Mouse (Mus musculus) hindbrain, embryonic 15.5 days (tissue): ENCODE measurements around the gene Bmp7. TPM values are rescaled to one million over a fixed set of nuclear protein-coding genes. Genes with fewer than 3 reads are reported as not detected.

Source experiments
- ATAC-seq: fragments of 200-750 bp; cut with Nextera tagmentation; 2 replicates; pipeline ENCODE4 v1.8.0; 2017; ENCODE audit warnings: low read depth, moderate number of reproducible peaks, moderate TSS enrichment; ENCODE audit not compliant: low FRiP score
- H3K27ac ChIP-seq: fragments of 300-500 bp; sonication (generic); replicated peaks from 2 replicates; pipeline ENCODE4 v1.5.1; 2015; ENCODE audit warnings: mild to moderate bottlenecking, inconsistent platforms
- H3K27me3 ChIP-seq: fragments of 300-500 bp; sonication (generic); 2 replicates; pipeline ENCODE4 v1.6.1; 2015; ENCODE audit warnings: control low read depth, inconsistent platforms
- H3K36me3 ChIP-seq: fragments of 300-500 bp; sonication (generic); 2 replicates; pipeline ENCODE4 v1.6.1; 2015; ENCODE audit warnings: control low read depth, inconsistent platforms
- H3K4me1 ChIP-seq: fragments of 300-500 bp; sonication (generic); replicated peaks from 2 replicates; pipeline ENCODE4 v1.6.1; 2015; ENCODE audit warnings: control low read depth, inconsistent platforms
- H3K4me2 ChIP-seq: fragments of 300-500 bp; sonication (generic); 2 replicates; pipeline ENCODE4 v1.6.1; 2015; ENCODE audit warnings: moderate library complexity, mild to moderate bottlenecking, inconsistent platforms
- H3K4me3 ChIP-seq: fragments of 300-500 bp; sonication (generic); 2 replicates; pipeline ENCODE4 v1.5.1; 2015; ENCODE audit warnings: mild to moderate bottlenecking, inconsistent platforms
- H3K9ac ChIP-seq: fragments of 300-500 bp; sonication (generic); 2 replicates; pipeline ENCODE4 v1.6.1; 2015; ENCODE audit warnings: inconsistent platforms
- H3K9me3 ChIP-seq: fragments of 300-500 bp; sonication (generic); 2 replicates; pipeline ENCODE4 v1.6.1; 2016; ENCODE audit warnings: control low read depth, inconsistent platforms
- WGBS: fragments of 180-500 bp; shearing (Covaris S2); methylation state at CpG from one replicate; pipeline ENCODE4 v1.1.7; 2015; 5-methylcytosine and 5-hydroxymethylcytosine counted together
- polyA plus RNA-seq: library from polyadenylated mRNA; unstranded; fragments of >200 nt; fragmentation: Nextera tagmentation; extraction: Ambion mirVana; gene quantifications from 2 replicates; pipeline ENCODE4 v1.2.1, GENCODE M21; 2015

The Bmp7 gene
- polyA plus RNA-seq, 1 experiment from 2014 or later, result 16.6 TPM

- H3K27ac ChIP-seq, result no peak overlapping the region
- no peaks in the 10 kb centered on the region for H3K27me3 ChIP-seq
- H3K4me2 ChIP-seq, result peak overlapping the region; percentile 40
- H3K4me1 ChIP-seq, result peaks cover 12% of the 10 kb centered on the region
- 79% methylated on average over 19 of the region's 19 CpGs for WGBS
- no peaks in the 10 kb centered on the region for H3K9me3 ChIP-seq
- H3K4me3 ChIP-seq, result no peak overlapping the region
- H3K9ac ChIP-seq, result no peak overlapping the region
- H3K36me3 ChIP-seq, result no peaks in the 10 kb centered on the region
- ATAC-seq, result no peak
These were observed 77.7 kb downstream of the Bmp7 start for GRCm38 (mm10) chr2:172862424-172862823.

GRCm38 (mm10) chr2:172861590-172861989 is 78.5 kb downstream of the Bmp7 start:
- no peaks in the 10 kb centered on the region for H3K27me3 ChIP-seq
- no peak for ATAC-seq
- peaks cover 12% of the 10 kb centered on the region for H3K4me1 ChIP-seq
- no peak overlapping the region for H3K27ac ChIP-seq
- 81% methylated on average over 14 of the region's 14 CpGs for WGBS
- H3K36me3 ChIP-seq, result no peaks in the 10 kb centered on the region
- H3K4me2 ChIP-seq, result no peak overlapping the region
- H3K9me3 ChIP-seq, result no peaks in the 10 kb centered on the region
- H3K9ac ChIP-seq, result no peak overlapping the region
- no peak overlapping the region for H3K4me3 ChIP-seq

GRCm38 (mm10) chr2:172860593-172860992 is 79.5 kb downstream of the Bmp7 start:
- Histone ChIP-seq H3K36me3 (no peaks in the 10 kb centered on the region), H3K9ac (no peak overlapping the region), H3K27me3 (no peaks in the 10 kb centered on the region), H3K27ac (no peak overlapping the region), H3K9me3 (no peaks in the 10 kb centered on the region), H3K4me3 (no peak overlapping the region), H3K4me1 (peaks cover 12% of the 10 kb centered on the region), H3K4me2 (no peak overlapping the region)
- no peak for ATAC-seq
- WGBS, result 91% methylated on average over 8 of the region's 8 CpGs

DNA sequence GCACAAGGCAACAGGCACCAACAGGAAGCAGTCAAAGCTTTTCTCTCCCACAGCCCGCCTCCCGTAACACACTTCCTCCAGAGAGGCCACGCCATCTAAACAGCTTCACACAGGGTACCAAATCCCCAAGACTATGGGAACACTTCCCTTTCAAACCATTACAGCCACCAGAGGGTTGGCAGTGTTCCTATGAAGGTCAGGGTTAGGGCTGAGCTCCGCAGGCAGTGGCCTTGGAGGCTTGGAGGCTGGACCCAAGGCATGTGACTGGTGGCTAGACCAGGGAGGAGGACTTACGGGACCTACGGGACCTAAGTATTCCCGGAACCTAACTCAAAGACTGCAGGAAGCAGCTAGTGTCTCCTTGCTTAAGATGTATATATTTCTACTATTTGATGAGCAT is 80.0 kb downstream of the Bmp7 start:
- WGBS, result 86% methylated on average over 7 of the region's 7 CpGs
- Histone ChIP-seq H3K36me3 (no peaks in the 10 kb centered on the region), H3K4me1 (peaks cover 12% of the 10 kb centered on the region), H3K9me3 (no peaks in the 10 kb centered on the region), H3K9ac (no peak overlapping the region), H3K27me3 (no peaks in the 10 kb centered on the region), H3K4me2 (no peak overlapping the region), H3K27ac (no peak overlapping the region), H3K4me3 (no peak overlapping the region)
- no peak for ATAC-seq

DNA sequence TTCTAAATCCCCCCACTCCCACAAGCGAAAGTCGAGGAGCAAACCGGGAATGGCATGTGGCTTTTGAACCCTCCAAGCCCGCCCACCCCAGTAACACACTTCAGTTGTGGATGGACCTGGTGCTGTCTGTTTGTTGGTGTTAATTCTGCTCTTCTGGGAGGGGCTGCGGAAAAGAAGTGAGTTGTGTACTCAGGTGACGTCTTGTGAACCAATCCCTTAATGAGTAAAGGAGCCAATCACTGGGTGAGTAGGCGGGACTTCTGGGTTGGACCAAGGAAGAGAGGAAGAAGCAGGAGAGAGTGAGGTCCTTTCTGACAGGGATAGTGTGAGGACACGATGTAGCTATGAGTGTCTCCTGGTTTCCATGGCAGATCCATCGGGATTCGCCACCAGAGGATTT is 83.1 kb downstream of the Bmp7 start:
- no peak for ATAC-seq
- Histone ChIP-seq H3K36me3 (no peaks in the 10 kb centered on the region), H3K4me3 (no peak overlapping the region), H3K4me2 (no peak overlapping the region), H3K4me1 (no peaks in the 10 kb centered on the region), H3K9ac (no peak overlapping the region), H3K27me3 (no peaks in the 10 kb centered on the region), H3K9me3 (no peaks in the 10 kb centered on the region), H3K27ac (no peak overlapping the region)
- whole genome bisulfite sequencing, result 71% methylated on average over 10 of the region's 10 CpGs

- Histone ChIP-seq H3K4me2 (no peak overlapping the region), H3K36me3 (no peaks in the 10 kb centered on the region), H3K9ac (no peak overlapping the region), H3K27ac (no peak overlapping the region), H3K4me3 (no peak overlapping the region), H3K9me3 (no peaks in the 10 kb centered on the region), H3K4me1 (no peaks in the 10 kb centered on the region), H3K27me3 (no peaks in the 10 kb centered on the region)
- ATAC-seq, result no peak
- 62% methylated on average over 2 of the region's 2 CpGs for WGBS
These were observed 83.6 kb downstream of the Bmp7 start for GRCm38 (mm10) chr2:172856549-172856948.

GRCm38 (mm10) chr2:172854136-172854535 is 86.0 kb downstream of the Bmp7 start:
- no peak overlapping the region for H3K4me2 ChIP-seq
- no peak; the same call in 1 of the 2 replicates for ATAC-seq
- H3K27ac ChIP-seq, result no peak overlapping the region
- H3K4me3 ChIP-seq, result no peak overlapping the region
- H3K9ac ChIP-seq, result no peak overlapping the region
- no peaks in the 10 kb centered on the region for H3K4me1 ChIP-seq
- H3K9me3 ChIP-seq, result no peaks in the 10 kb centered on the region
- WGBS, result 47% methylated on average over 2 of the region's 2 CpGs
- no peaks in the 10 kb centered on the region for H3K27me3 ChIP-seq
- no peaks in the 10 kb centered on the region for H3K36me3 ChIP-seq

GRCm38 (mm10) chr2:172851773-172852172 is 88.3 kb downstream of the Bmp7 start:
- no peak overlapping the region for H3K4me3 ChIP-seq
- WGBS, result 89% methylated on average over 11 of the region's 11 CpGs

GRCm38 (mm10) chr2:172848193-172848592 is 91.9 kb downstream of the Bmp7 start:
- H3K9ac ChIP-seq, result no peak overlapping the region
- 61% methylated on average over 6 of the region's 6 CpGs for WGBS

More at GRCm38 (mm10) chr2:172851773-172852172, 88.3 kb downstream of the Bmp7 start:
- Histone ChIP-seq H3K4me1 (no peaks in the 10 kb centered on the region), H3K4me2 (no peak overlapping the region), H3K9me3 (no peaks in the 10 kb centered on the region), H3K27ac (no peak overlapping the region), H3K9ac (no peak overlapping the region), H3K36me3 (no peaks in the 10 kb centered on the region), H3K27me3 (no peaks in the 10 kb centered on the region)
- no peak for ATAC-seq

GRCm38 (mm10) chr2:172846311-172846575 is 93.9 kb downstream of the Bmp7 start:
- H3K9ac ChIP-seq, result no peak overlapping the region
- WGBS, result 83% methylated on average over 4 of the region's 4 CpGs
- no peak overlapping the region for H3K27ac ChIP-seq
- ATAC-seq, result no peak
- no peak overlapping the region for H3K4me2 ChIP-seq
- H3K9me3 ChIP-seq, result no peaks in the 10 kb centered on the region
- H3K4me3 ChIP-seq, result no peak overlapping the region
- no peaks in the 10 kb centered on the region for H3K36me3 ChIP-seq
- 0 out of 2 replicates have a peak, but pooled peaks cover 2% of the 10 kb centered on the region for H3K4me1 ChIP-seq
- H3K27me3 ChIP-seq, result no peaks in the 10 kb centered on the region

More at GRCm38 (mm10) chr2:172848193-172848592, 91.9 kb downstream of the Bmp7 start:
- H3K4me1 ChIP-seq, result no peaks in the 10 kb centered on the region
- H3K4me3 ChIP-seq, result no peak overlapping the region
- H3K27ac ChIP-seq, result no peak overlapping the region
- H3K36me3 ChIP-seq, result no peaks in the 10 kb centered on the region
- no peak overlapping the region for H3K4me2 ChIP-seq
- ATAC-seq, result no peak
- H3K27me3 ChIP-seq, result no peaks in the 10 kb centered on the region
- no peaks in the 10 kb centered on the region for H3K9me3 ChIP-seq

- Histone ChIP-seq H3K9ac (no peak overlapping the region), H3K9me3 (no peaks in the 10 kb centered on the region), H3K27me3 (no peaks in the 10 kb centered on the region), H3K4me3 (no peak overlapping the region), H3K36me3 (no peaks in the 10 kb centered on the region), H3K4me2 (no peak overlapping the region), H3K4me1 (0 out of 2 replicates have a peak, but pooled peaks cover 3% of the 10 kb centered on the region), H3K27ac (no peak overlapping the region)
- ATAC-seq, result no peak
- 63% methylated on average over 31 of the region's 31 CpGs for WGBS
These were observed 94.4 kb downstream of the Bmp7 start for GRCm38 (mm10) chr2:172845536-172846310.

GRCm38 (mm10) chr2:172843903-172844302 is 96.2 kb downstream of the Bmp7 start:
- WGBS, result 82% methylated on average over 9 of the region's 9 CpGs
- 0 out of 2 replicates have a peak, but pooled peaks cover 3% of the 10 kb centered on the region for H3K4me1 ChIP-seq
- H3K9ac ChIP-seq, result no peak overlapping the region
- no peak overlapping the region for H3K4me3 ChIP-seq
- no peaks in the 10 kb centered on the region for H3K27me3 ChIP-seq
- H3K27ac ChIP-seq, result no peak overlapping the region
- no peak overlapping the region for H3K4me2 ChIP-seq
- no peaks in the 10 kb centered on the region for H3K9me3 ChIP-seq
- no peak for ATAC-seq
- no peaks in the 10 kb centered on the region for H3K36me3 ChIP-seq

DNA sequence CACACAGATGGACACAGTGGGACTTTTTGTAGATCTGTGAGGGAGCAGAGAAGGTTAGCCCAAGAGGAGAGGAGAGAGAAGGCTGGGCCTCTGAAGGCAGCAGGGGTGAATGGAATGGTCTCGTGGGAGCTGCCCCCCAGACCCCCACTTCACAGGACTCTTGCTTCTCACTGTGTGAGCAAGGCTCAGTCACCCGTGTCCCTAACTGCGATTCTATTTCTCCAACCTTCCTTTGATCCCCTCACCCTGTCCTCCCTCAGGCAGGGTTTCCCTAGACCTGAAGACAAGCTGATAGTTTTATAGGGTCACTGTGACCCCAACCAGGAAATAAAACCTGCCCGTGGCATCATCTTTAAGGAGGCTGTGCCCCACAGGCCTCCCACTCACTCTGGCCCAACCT is 97.8 kb downstream of the Bmp7 start:
- no peak overlapping the region for H3K4me3 ChIP-seq
- no peak for ATAC-seq
- H3K4me1 ChIP-seq, result 0 out of 2 replicates have a peak, but pooled peaks cover 3% of the 10 kb centered on the region
- no peak overlapping the region for H3K27ac ChIP-seq
- H3K9me3 ChIP-seq, result no peaks in the 10 kb centered on the region
- 69% methylated on average over 4 of the region's 4 CpGs for WGBS
- H3K4me2 ChIP-seq, result no peak overlapping the region
- no peak overlapping the region for H3K9ac ChIP-seq
- no peaks in the 10 kb centered on the region for H3K36me3 ChIP-seq
- no peaks in the 10 kb centered on the region for H3K27me3 ChIP-seq
